Mouse (Mus musculus) heart, postnatal 36 days (tissue): Measurements from ENCODE around the gene Srrm1. TPM values are rescaled to one million over a fixed set of nuclear protein-coding genes. Genes with fewer than 3 reads are reported as not detected.
"Not testable (repeated sequence)": the region's sequence is repeated elsewhere in the genome, so short reads cannot be mapped to it uniquely, and the experiment has no call there.

ENCODE experiments used
- DNase-seq, 2 experiments: peaks; one replicate each; pipeline ENCODE4 v3.0.0; 2021 to 2022
- intact Hi-C: fragments of 180-260 bp; cut with DNase I; formaldehyde crosslinking; loops from one replicate; pipeline ENCODE4 v1.15.1; 2025
- total RNA-seq, 2 experiments: library from RNA; stranded (reverse); gene quantifications; 2 replicates each; pipeline ENCODE4 v1.2.3; 2021

Srrm1 gene
- total RNA-seq, 2 experiments from 2014 or later, result 59.1 to 69.9 TPM

- DNase-seq, result no peak
- intact Hi-C loops, result no loop called here
These were observed 2.9 kb upstream of the Srrm1 start for GRCm38 (mm10) chr4:135355886-135356550.

GRCm38 (mm10) chr4:135354751-135355150, 1.6 kb upstream of the Srrm1 start:
- intact Hi-C loops, result loop anchor here (5.0 kb wide), 2 partner anchors 422 to 652 kb away; partner anchors contain the start of genes Man1c1 and Syf2
- DNase-seq, result not testable (repeated sequence)

DNA sequence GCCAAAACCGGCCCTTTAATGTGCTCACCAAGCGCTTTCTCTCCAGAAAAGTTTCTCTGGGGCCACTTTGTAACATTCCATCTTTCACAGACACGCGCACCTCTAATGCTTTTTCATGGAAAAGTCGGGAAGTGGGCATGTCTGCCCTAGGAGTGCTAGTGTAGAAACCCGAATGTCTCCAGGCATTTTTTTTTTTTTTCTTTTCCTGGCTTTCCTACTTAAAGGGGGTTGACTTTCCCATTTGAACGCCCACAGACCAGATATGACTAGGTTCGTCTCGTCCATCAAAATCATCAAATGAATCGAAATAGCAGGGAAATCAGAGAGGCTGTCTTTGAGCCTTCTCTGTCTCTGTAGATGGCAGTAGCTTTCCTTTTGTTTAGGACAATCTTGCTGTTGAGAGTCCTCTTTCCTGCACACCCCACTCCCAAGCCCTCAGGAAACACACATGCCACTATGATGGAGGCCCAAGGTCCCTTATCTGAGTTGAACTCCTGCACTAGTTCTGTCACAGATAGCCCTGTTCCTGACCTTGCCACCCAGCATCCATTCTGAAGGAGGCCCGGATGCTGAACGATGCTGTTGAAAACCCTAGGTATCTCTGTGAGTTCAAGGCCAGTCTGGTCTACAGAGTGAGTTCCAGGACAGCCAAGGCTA, 801 bp upstream of the Srrm1 start:
- intact Hi-C loops, result loop anchor here (2.0 to 5.0 kb wide), 3 partner anchors 199 to 652 kb away; partner anchors contain the start of genes Man1c1 and Syf2
- DNase-seq, result peak; percentile 8 to 18

- peak in 1 of 2 experiments; percentile 10 for DNase-seq
- intact Hi-C loops, result loop anchor here (2.0 to 5.0 kb wide), 3 partner anchors 198 to 650 kb away; partner anchors contain the start of genes Man1c1 and Syf2
These were observed 625 bp downstream of the Srrm1 start for GRCm38 (mm10) chr4:135352326-135353065.

DNA sequence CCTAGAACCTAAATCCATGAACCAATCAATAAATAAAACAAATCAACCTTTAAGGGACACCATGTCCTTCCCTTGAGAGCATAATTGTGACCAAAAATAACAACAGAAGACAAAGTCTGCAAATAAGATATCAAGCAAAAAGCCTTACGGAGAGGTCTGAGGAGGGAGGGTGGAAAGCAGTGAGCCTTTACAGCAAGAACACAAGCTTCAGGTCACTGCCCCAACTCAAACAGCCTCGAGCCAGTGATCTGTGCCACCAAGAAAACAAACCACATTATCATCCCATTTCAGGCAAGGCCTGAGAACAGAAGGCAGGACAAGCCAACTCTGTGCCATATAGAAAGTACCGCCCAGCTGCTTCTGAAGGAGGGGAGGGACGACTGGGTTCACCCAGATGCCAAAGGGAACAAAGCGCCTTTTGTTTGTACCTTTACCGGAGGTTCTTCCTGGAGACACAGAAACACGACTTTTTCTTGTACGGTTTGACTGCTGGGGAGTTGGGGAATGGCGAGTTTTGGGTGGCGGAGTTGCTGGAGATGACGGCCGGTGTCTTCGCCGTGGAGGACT, 15.7 kb downstream of the Srrm1 start:
- DNase-seq, result no peak
- intact Hi-C loops, result no loop called here

- intact Hi-C loops, result no loop called here
- DNase-seq, result no peak
These were observed 17.1 kb downstream of the Srrm1 start for GRCm38 (mm10) chr4:135336023-135336357.

GRCm38 (mm10) chr4:135335327-135336022, 17.6 kb downstream of the Srrm1 start:
- no peak for DNase-seq

GRCm38 (mm10) chr4:135326469-135326868, 26.7 kb downstream of the Srrm1 start:
- intact Hi-C loops, result no loop called here
- no peak for DNase-seq

More at GRCm38 (mm10) chr4:135335327-135336022, 17.6 kb downstream of the Srrm1 start:
- intact Hi-C loops, result no loop called here

DNA sequence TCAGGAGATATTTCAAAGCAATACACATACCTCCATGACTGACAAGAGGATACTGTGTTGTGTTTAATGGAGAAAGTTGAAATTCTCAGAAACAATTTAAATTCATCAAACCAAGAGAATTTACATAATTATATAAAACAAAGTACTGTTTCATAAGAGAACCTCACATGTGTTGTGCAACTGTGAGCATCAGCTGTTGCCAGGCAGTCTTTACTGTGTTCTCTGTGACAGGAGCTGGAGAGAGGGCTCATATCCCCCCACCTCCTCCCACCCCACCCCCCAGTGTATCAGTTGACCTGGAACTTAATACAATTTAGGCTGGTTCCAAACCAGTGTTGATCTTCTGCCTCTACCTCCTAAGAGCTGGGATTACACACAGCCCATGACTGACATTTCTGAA, 27.1 kb downstream of the Srrm1 start:
- intact Hi-C loops, result no loop called here

GRCm38 (mm10) chr4:135323021-135323420, 30.1 kb downstream of the Srrm1 start:
- intact Hi-C loops, result no loop called here
- DNase-seq, result no peak

More for the DNA sequence above, 27.1 kb downstream of the Srrm1 start:
- no peak for DNase-seq

DNA sequence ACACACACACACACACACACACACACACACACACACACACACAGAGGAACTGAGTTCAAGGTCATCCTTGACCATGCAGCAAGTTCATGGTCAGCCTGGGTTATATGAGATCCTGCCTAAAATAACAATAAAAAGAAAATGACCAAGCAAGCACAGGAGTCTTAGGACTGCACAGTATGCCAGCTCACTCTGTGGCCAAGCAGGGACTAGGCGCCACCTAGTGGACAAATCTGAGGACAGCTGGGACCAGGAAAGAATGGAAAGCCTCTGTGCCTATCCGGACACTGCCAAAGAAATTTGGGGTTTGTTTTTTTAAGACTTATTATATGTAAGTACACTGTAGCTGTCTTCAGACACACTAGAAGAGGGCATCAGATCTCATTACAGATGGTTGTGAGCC, 35.2 kb downstream of the Srrm1 start:
- DNase-seq, result peak; percentile 78 to 80
- intact Hi-C loops, result loop anchor here (1.0 to 5.0 kb wide), 2 partner anchors 99 to 371 kb away; no protein-coding TSS in a partner anchor

- intact Hi-C loops, result loop anchor here (5.0 kb wide), 1 partner anchor 370 kb away; no protein-coding TSS in a partner anchor
- DNase-seq, result peak; percentile 19 to 44
These were observed 35.6 kb downstream of the Srrm1 start for GRCm38 (mm10) chr4:135317539-135317938.

GRCm38 (mm10) chr4:135315287-135315686, 37.8 kb downstream of the Srrm1 start:
- intact Hi-C loops, result loop anchor here (5.0 kb wide), 1 partner anchor 368 kb away; no protein-coding TSS in a partner anchor
- DNase-seq, result no peak

DNA sequence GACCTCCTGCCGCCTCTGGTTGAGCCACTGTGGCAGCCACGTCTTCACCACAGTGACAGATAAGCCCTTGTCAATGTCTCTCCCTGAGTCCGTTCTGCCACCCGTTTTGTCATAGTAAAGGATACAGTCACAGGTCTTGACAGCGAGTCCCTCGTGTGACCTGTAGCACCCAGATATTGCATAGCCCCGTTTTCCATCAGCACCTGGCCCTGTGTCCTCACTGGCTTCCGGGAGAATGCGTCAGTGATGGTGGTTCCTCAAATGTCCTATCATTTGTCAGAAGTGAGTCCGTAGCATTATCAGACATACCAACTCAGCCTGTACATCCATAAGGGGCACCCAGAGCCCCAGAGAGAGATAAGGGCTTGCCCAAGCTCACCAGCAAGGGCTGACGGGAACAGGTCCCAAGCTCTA, 38.7 kb downstream of the Srrm1 start:
- intact Hi-C loops, result no loop called here
- DNase-seq, result peak in 1 of 2 experiments; percentile 23

GRCm38 (mm10) chr4:135313761-135314241, 39.3 kb downstream of the Srrm1 start:
- peak; percentile 51 to 67 for DNase-seq
- intact Hi-C loops, result loop anchor here (2.0 kb wide), 1 partner anchor 41 kb away; the partner anchor contains the start of gene Clic4

DNA sequence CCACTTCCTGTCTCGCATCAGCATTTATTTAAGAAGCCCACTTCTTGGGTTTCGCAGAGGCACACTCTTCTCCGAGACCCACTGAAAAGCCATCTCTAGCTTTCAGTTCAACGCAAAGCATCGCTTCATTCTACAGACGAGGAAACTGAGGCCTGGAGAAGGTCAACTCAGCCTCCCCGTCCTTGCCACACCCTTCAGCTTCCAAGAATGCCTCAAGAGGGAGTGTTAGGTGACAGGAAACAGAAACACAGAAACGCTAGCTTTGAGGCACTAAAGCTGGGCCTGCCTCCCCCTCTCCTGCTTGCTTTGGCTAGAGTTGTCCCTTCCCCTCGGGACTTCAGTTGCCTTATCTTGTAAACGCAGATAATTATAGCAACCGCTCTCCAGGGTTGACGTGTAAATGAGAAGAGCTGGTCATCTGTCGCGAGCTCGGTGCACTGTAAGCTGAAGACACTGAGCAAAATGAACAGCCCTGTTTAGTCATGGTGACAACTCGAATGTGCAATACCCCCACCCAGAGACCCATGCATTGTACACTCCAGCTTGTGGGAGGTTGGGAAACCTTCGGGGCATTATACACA, 39.9 kb downstream of the Srrm1 start:
- intact Hi-C loops, result loop anchor here (2.0 kb wide), 1 partner anchor 40 kb away; the partner anchor contains the start of gene Clic4
- DNase-seq, result peak; percentile 57 to 78

DNA sequence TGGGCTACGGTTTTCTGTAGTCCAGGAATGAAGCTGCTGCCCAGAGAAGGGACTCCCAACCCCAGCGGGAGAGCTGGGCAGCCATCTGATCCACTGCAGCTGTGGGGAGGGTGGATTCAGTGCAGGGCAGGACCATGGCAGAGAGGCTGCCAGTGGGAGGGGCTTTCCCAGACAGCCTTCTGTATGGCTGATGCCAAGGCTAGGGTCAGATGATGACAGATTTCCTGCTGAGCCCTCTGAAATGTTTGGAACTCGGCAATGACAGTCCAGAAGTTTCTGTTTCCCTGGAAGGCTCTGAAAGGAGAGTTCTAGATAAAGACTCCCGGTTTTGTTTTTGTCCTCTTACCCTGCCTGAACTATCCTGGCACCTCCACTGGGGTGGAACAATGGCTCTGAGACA, 40.4 kb downstream of the Srrm1 start:
- DNase-seq, result peak in 1 of 2 experiments; percentile 72
- intact Hi-C loops, result loop anchor here (2.0 kb wide), 1 partner anchor 40 kb away; the partner anchor contains the start of gene Clic4

DNA sequence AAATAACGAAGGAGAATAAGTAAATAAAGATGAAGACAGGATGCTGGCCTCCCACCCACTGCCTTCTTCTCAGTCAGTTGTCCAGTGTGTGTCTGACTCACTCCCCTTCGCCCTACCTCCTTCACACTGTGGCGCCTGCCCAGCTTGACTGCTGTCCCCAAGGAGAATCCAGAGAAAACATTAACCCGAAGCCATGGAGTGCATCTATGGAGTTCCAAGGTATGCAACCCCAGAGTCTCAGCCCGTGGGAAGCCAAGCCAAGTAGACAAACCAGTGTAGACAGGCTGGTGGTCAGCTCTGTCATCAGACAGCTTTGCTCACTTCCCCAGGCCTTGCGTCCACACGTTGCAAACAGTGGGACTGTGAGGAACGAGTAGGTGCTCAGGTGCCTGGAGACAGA, 42.8 kb downstream of the Srrm1 start:
- intact Hi-C loops, result no loop called here
- DNase-seq, result no peak

DNA sequence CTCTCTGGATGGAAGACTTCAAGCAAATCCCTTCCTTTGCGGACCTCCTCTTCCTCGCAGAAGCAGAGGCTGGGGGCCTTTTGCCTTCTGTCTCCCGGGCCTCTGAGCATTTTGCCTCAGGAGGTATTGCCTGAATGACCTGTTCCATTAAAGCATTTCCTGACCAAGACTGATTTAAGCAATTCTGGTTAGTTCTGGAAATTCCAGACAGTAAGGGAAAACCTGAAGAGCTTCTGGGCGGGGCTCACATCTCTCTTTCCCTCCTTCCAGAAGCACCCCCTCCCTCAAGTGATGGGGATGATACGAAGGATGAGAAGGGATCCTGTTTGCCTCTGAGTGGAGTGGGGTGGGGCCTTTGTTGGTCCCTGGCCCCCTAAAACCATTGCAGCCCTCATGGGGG, 43.4 kb downstream of the Srrm1 start:
- intact Hi-C loops, result no loop called here

More for the DNA sequence above, 43.4 kb downstream of the Srrm1 start:
- DNase-seq, result no peak
